Mouse (Mus musculus) ES-Bruce4 (cell line): Measurements from ENCODE around the gene Gpr55. TPM values are rescaled to one million over a fixed set of nuclear protein-coding genes. Genes with fewer than 3 reads are reported as not detected.
"Not testable (repeated sequence)": the region's sequence is repeated elsewhere in the genome, so short reads cannot be mapped to it uniquely, and the experiment has no call there.

Experiments used
- H3K27ac ChIP-seq: 2 replicates; pipeline ENCODE4 v1.5.1; 2012; ENCODE audit warnings: low read length, inconsistent platforms; ENCODE audit not compliant: insufficient read depth
- H3K27me3 ChIP-seq: 2 replicates; pipeline ENCODE4 v1.6.1; 2012; ENCODE audit warnings: mild to moderate bottlenecking, low read length, inconsistent platforms; ENCODE audit not compliant: control insufficient read depth, poor library complexity, insufficient read depth, severe bottlenecking
- H3K36me3 ChIP-seq: 2 replicates; pipeline ENCODE4 v1.6.1; 2012; ENCODE audit warnings: inconsistent platforms, mild to moderate bottlenecking, low read length, moderate library complexity; ENCODE audit not compliant: control insufficient read depth, poor library complexity, insufficient read depth, severe bottlenecking
- H3K4me1 ChIP-seq: one replicate; pipeline ENCODE4 v1.8.1; 2011; ENCODE audit warnings: low read length; ENCODE audit not compliant: control insufficient read depth, insufficient read depth
- H3K4me3 ChIP-seq: 2 replicates; pipeline ENCODE4 v1.5.1; 2011; ENCODE audit warnings: low read depth, mild to moderate bottlenecking, low read length
- H3K9ac ChIP-seq: 2 replicates; pipeline ENCODE4 v1.6.1; 2012; ENCODE audit warnings: low read depth, mild to moderate bottlenecking, inconsistent platforms; ENCODE audit not compliant: poor library complexity, severe bottlenecking
- H3K9me3 ChIP-seq: replicated peaks from 2 replicates; pipeline ENCODE4 v1.6.1; 2012; ENCODE audit warnings: mild to moderate bottlenecking, low read length, inconsistent platforms; ENCODE audit not compliant: control insufficient read depth, poor library complexity, insufficient read depth, severe bottlenecking
- CTCF ChIP-seq: IDR thresholded peaks from one replicate; pipeline ENCODE4 v1.8.1; 2011; ENCODE audit warnings: low read depth, low read length
- EP300 ChIP-seq: IDR thresholded peaks from 2 replicates; pipeline ENCODE4 v1.6.1; 2011; ENCODE audit warnings: low read depth, low read length; ENCODE audit not compliant: insufficient read depth
- POLR2A ChIP-seq: IDR thresholded peaks from one replicate; pipeline ENCODE4 v1.8.1; 2011; ENCODE audit warnings: low read length; ENCODE audit not compliant: insufficient read depth
- polyA plus RNA-seq: library from polyadenylated mRNA; stranded (reverse); fragments of >200 nt; gene quantifications from 2 replicates; pipeline ENCODE4 v1.2.4, GENCODE M21; 2011; ENCODE audit warnings: low read depth; ENCODE audit not compliant: missing spikeins, insufficient read depth, insufficient read length

Gpr55 gene
- polyA plus RNA-seq, 1 experiment: not detected

GRCm38 (mm10) chr1:85997221-85997620 lies 36.4 kb upstream of the Gpr55 start:
- no peak overlapping the region for H3K27ac ChIP-seq
- no peak overlapping the region for H3K4me3 ChIP-seq
- no peaks in the 10 kb centered on the region for H3K4me1 ChIP-seq
- no peaks in the 10 kb centered on the region for H3K36me3 ChIP-seq
- H3K27me3 ChIP-seq: no peaks in the 10 kb centered on the region
- no peaks in the 10 kb centered on the region for H3K9me3 ChIP-seq
- H3K9ac ChIP-seq: no peak overlapping the region
- TF ChIP-seq POLR2A: no peak

DNA sequence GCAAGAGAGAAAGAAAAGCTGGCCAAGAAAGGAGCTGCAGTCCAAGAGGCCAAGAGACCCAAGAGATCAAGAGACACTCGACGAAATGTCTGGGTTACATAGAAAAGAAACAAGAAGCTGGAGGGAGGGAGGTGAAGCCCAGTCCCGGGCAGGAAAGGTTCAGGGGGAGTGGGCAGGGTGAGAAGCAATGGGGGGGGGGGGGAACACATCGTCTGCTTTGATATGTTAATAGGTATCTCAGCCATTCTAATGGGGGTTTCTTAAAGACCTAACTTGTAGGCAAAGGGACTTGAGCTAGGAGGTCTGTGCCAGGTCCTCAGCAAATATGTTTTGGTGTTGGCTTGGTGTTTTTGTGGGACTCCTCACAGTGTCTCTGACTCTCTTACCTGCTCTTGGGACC lies 32.7 kb upstream of the Gpr55 start:
- H3K27me3 ChIP-seq: no peaks in the 10 kb centered on the region
- no peak overlapping the region for H3K27ac ChIP-seq
- H3K9ac ChIP-seq: no peak overlapping the region
- no peaks in the 10 kb centered on the region for H3K4me1 ChIP-seq
- H3K9me3 ChIP-seq: no peaks in the 10 kb centered on the region
- H3K36me3 ChIP-seq: no peaks in the 10 kb centered on the region
- H3K4me3 ChIP-seq: no peak overlapping the region
- no peak for TF ChIP-seq POLR2A
- no peak for TF ChIP-seq CTCF
- TF ChIP-seq EP300: no peak

DNA sequence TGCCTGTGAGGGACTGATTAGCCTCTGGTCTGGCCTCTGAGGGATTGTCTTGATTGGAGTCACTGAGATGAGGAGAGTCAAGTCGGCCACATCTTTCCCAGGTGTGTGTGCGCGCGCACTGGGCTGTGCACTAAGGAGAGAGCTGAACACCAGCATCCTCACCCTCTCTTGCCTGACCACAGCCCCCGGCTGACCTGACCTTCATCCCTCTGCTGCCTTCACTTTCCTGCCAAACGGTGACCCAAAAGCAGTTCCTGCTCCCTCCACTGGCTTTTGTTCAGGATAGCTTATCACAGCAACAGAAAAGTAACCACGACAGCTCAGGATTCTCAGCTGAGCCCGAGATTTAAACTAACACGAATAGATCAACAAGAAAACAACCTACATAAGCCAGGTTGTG lies 31.4 kb upstream of the Gpr55 start:
- Histone ChIP-seq H3K27me3 (no peaks in the 10 kb centered on the region), H3K4me3 (no peak overlapping the region), H3K9me3 (no peaks in the 10 kb centered on the region), H3K27ac (no peak overlapping the region), H3K4me1 (no peaks in the 10 kb centered on the region), H3K9ac (no peak overlapping the region), H3K36me3 (no peaks in the 10 kb centered on the region)
- TF ChIP-seq POLR2A: no peak
- no peak for TF ChIP-seq CTCF
- TF ChIP-seq EP300: no peak

GRCm38 (mm10) chr1:85988882-85989281 lies 28.1 kb upstream of the Gpr55 start:
- not testable (repeated sequence) for H3K27me3 ChIP-seq, H3K27ac ChIP-seq, H3K36me3 ChIP-seq, H3K9ac ChIP-seq, H3K4me3 ChIP-seq, H3K9me3 ChIP-seq, H3K4me1 ChIP-seq

GRCm38 (mm10) chr1:85988351-85988750 lies 27.5 kb upstream of the Gpr55 start:
- H3K27me3 ChIP-seq: no peaks in the 10 kb centered on the region
- TF ChIP-seq EP300: no peak
- no peak for TF ChIP-seq POLR2A
- no peak for TF ChIP-seq CTCF
- no peaks in the 10 kb centered on the region for H3K9me3 ChIP-seq
- no peaks in the 10 kb centered on the region for H3K36me3 ChIP-seq
- H3K4me1 ChIP-seq: no peaks in the 10 kb centered on the region
- H3K4me3 ChIP-seq: no peak overlapping the region
- H3K27ac ChIP-seq: no peak overlapping the region
- no peak overlapping the region for H3K9ac ChIP-seq

DNA sequence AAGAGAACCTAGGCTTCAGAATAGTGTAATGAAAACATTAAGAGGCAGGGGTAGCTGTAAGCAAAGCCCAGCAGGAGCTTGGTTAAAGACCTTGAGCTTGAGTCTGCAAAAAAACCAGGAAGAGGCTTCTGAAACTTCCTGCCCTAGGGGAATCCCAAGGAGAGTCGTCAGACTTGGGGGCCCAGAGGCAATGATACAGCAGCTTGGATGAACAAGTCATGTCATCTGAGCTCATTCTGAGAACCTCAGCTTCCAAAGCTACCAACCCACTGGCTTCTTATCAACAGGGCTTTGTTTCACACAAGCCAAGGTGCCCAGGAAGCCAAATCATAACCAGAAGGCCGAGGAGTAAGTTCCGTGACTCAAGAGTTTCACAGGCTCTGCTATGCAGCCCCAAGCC lies 25.0 kb upstream of the Gpr55 start:
- H3K9ac ChIP-seq: no peak overlapping the region
- H3K4me1 ChIP-seq: no peaks in the 10 kb centered on the region

More for the DNA sequence above, 25.0 kb upstream of the Gpr55 start:
- Histone ChIP-seq H3K4me3 (no peak overlapping the region), H3K27me3 (no peaks in the 10 kb centered on the region), H3K9me3 (no peaks in the 10 kb centered on the region), H3K36me3 (no peaks in the 10 kb centered on the region), H3K27ac (no peak overlapping the region)
- TF ChIP-seq POLR2A: no peak
- no peak for TF ChIP-seq CTCF
- TF ChIP-seq EP300: no peak
